Mouse (Mus musculus) bone marrow, adult 2 months (tissue): Measurements from ENCODE around the gene Parp6.

Experiments used
- CTCF ChIP-seq: fragments of 200-500 bp; IDR thresholded peaks from 2 replicates; pipeline ENCODE4 v1.5.1; 2011; ENCODE audit warnings: low read length, control low read depth; ENCODE audit not compliant: control insufficient read depth, insufficient read depth
- POLR2A ChIP-seq: fragments of 200-500 bp; IDR thresholded peaks from 2 replicates; pipeline ENCODE4 v1.6.1; 2011; ENCODE audit warnings: low read depth, mild to moderate bottlenecking, control low read depth, low read length, borderline replicate concordance; ENCODE audit not compliant: control insufficient read depth

- no peak for TF ChIP-seq CTCF
- no peak for TF ChIP-seq POLR2A
Measured at GRCm38 (mm10) chr9:59675598-59675997, 58.5 kb downstream of the Parp6 start.
